ENCODE assay signal across 10 mouse cellular contexts in genomic region chr2:61247956-61248355, GRCm38 (mm10).
"Had no signal": no experiment of that assay in that cellular context is flagged by ENCODE, and none has a peak within 500 bp of the region (broad histone marks: within the 10 kb centered on the region; RNA-seq: fewer than 3 reads in every experiment).

No protein-coding gene starts in this region.

- H3K27ac ChIP-seq: kidney, embryonic 15.5 days; limb, embryonic 12.5 days; liver, embryonic 14.5 days; midbrain, embryonic 10.5 days; midbrain, embryonic 15.5 days had no signal

- H3K36me3 ChIP-seq: kidney, embryonic 15.5 days; limb, embryonic 12.5 days; midbrain, embryonic 10.5 days; midbrain, embryonic 15.5 days had no signal

- H3K4me3 ChIP-seq: kidney, embryonic 15.5 days; limb, embryonic 12.5 days; midbrain, embryonic 10.5 days; midbrain, embryonic 15.5 days had no signal

- H3K4me1 ChIP-seq: midbrain, embryonic 15.5 days had no signal

- H3K9me3 ChIP-seq: kidney, embryonic 15.5 days; limb, embryonic 12.5 days; midbrain, embryonic 10.5 days; midbrain, embryonic 15.5 days had no signal

- ATAC-seq: midbrain, embryonic 15.5 days had no signal

- H3K9ac ChIP-seq: kidney, embryonic 15.5 days; limb, embryonic 12.5 days; liver, embryonic 14.5 days; midbrain, embryonic 15.5 days had no signal

- H3K27me3 ChIP-seq: kidney, embryonic 15.5 days; limb, embryonic 12.5 days; midbrain, embryonic 15.5 days had no signal

- H3K4me2 ChIP-seq: kidney, embryonic 15.5 days; limb, embryonic 12.5 days; midbrain, embryonic 15.5 days had no signal

- DNase-seq: kidney, postnatal 25 days; lung, adult 18-20 months; lung, postnatal 36 days; right cerebral cortex, postnatal 14 days; thymus, postnatal 36 days had no signal
